Comparison of ENCODE assay signal across 8 mouse cellular contexts in the genomic region with DNA sequence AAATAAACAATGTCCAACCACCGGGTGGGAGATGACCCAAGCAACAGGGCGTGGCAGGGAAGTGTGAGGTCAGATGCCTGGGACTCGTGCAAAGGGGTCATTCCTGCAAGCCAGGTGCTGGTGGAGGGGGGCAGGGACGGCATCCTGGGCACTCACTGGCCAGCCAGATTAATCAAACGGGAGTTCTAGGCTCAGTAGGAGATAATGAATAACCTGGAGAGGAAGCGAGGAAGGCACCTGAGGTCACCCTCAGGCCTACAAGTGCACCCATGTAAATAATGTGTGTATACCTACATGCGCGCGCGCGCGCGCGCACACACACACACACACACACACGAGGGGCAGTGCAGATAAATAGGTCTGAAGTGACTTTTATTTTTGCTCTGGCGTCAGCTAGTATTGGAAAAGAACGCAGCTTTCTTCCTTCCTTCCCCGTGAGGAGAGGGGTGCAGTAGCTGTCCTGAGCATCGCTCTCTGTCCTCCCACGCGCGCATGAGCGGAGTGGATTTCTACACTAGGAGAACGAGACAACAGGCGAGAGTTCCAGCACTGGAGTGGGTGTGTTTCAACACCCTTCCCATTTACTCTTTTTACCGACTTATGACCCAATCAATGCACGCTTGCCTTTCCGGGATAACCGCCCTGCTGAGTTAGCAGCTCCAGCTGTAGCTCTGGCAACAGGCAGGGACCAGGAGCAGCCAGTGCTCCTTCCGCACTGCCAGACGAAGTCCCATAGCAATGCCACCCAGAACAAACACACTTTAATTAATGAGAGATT.
A peak's percentile ranks its signal among the peaks of the same experiment; 100 is the strongest.
DNase-seq lines count a peak whose midpoint lies in the region; ATAC-seq and TF ChIP-seq lines count a peak whose summit lies in the region.

No protein-coding gene starts in this region.

- no peak for DNase-seq in cerebellum, adult 2 months
- no peak for DNase-seq in cerebellum, postnatal 36 days
- DNase-seq in gastrocnemius, postnatal 25 days, result peak; percentile 53
- DNase-seq in hindlimb bud, embryonic 11.5 days (ENCODE audit: extremely low spot score, low read depth, low spot score), result peak; percentile 8
- DNase-seq in left cerebral cortex, adult 8-10 months (ENCODE audit: low spot score in 2 of 2), result peak; percentile 37 to 46
- DNase-seq in lung, postnatal 14 days, result peak; percentile 29
- peak; percentile 44 to 65 for DNase-seq in right cerebral cortex, postnatal 36 days (ENCODE audit: low spot score in 2 of 2)

- ATAC-seq in granulocyte monocyte progenitor cell, adult 5-6 weeks (replicated peaks; ENCODE audit: poor library complexity, severe bottlenecking), result no peak

- no peak overlapping the region for H3K27ac ChIP-seq in cerebellum, adult 2 months (ENCODE audit: insufficient read depth, low read length)

- TF ChIP-seq POLR2A in cerebellum, adult 2 months (IDR thresholded peaks at IDR 0.05; ENCODE audit: borderline replicate concordance, insufficient read depth, low read length), result no peak

- H3K27me3 ChIP-seq in cerebellum, adult 2 months (ENCODE audit: control insufficient read depth, insufficient read depth, low read length), result no peaks in the 10 kb centered on the region

- peaks cover 9% of the 10 kb centered on the region for H3K4me1 ChIP-seq in cerebellum, adult 2 months (ENCODE audit: control insufficient read depth, insufficient read depth, low read length)

- H3K4me3 ChIP-seq in cerebellum, adult 2 months (replicated peaks; ENCODE audit: insufficient read depth, low read depth, low read length), result peak overlapping the region; percentile 8

- WGBS in cerebellum, adult 2 months, result 48% methylated on average over 31 of the region's 31 CpGs

- no peak for TF ChIP-seq CTCF in cerebellum, adult 2 months (IDR thresholded peaks at IDR 0.05; ENCODE audit: borderline replicate concordance, insufficient read depth, low read depth, low read length)

Comparison
In these comparisons a context has a peak if more than half of its experiments do, and no peak if none do; other contexts are left out.
1. DNase-seq: peak in gastrocnemius, postnatal 25 days (single experiment), hindlimb bud, embryonic 11.5 days (single experiment), left cerebral cortex, adult 8-10 months (2 of 2), lung, postnatal 14 days (single experiment) and right cerebral cortex, postnatal 36 days (2 of 2); none in cerebellum, adult 2 months (0 of 2) and cerebellum, postnatal 36 days (0 of 2).